Mouse (Mus musculus) layer of hippocampus, postnatal 25 days (tissue): ENCODE measurements around the gene Xrcc1. TPM values are rescaled to one million over a fixed set of nuclear protein-coding genes. Genes with fewer than 3 reads are reported as not detected.

ENCODE experiments used
- total RNA-seq, 2 experiments: library from RNA; stranded (reverse); gene quantifications; 2 replicates each; pipeline ENCODE4 v1.2.3; 2021

Xrcc1 gene
- total RNA-seq, 2 experiments from 2014 or later, result 34.8 to 43.0 TPM

Other genes starting within 250 kb of the Xrcc1 start
- 10 to 100 TPM; 24.1 to 27.5 TPM for gene Zfp61, start 245.1 kb upstream of the Xrcc1 start, total RNA-seq
- 10 to 100 TPM; 12.5 to 15.0 TPM for gene Zfp94, start 229.6 kb upstream of the Xrcc1 start, total RNA-seq
- gene Tescl, start 212.4 kb upstream of the Xrcc1 start, total RNA-seq, result not detected
- not detected for gene Lypd5, start 197.1 kb upstream of the Xrcc1 start, total RNA-seq
- under 1 TPM; 0.27 to 0.47 TPM for gene Kcnn4, start 176.0 kb upstream of the Xrcc1 start, total RNA-seq
- 10 to 100 TPM; 32.9 to 37.9 TPM for gene Smg9, start 146.7 kb upstream of the Xrcc1 start, total RNA-seq
- not detected for gene Irgc1, start 94.0 kb upstream of the Xrcc1 start, total RNA-seq
- 1 to 10 TPM in 1 of 2 experiments, under 1 TPM in 1; 0.40 to 1.0 TPM for gene Plaur, start 83.8 kb upstream of the Xrcc1 start, total RNA-seq
- 100 to 1,000 TPM; 156 to 179 TPM for gene Cadm4, start 64.3 kb upstream of the Xrcc1 start, total RNA-seq
- gene Zfp428, start 39.3 kb upstream of the Xrcc1 start, total RNA-seq, result 10 to 100 TPM; 39.8 to 45.0 TPM
- gene AC161166.1, start 33.8 kb upstream of the Xrcc1 start, total RNA-seq, result not detected
- gene Irgq, start 15.6 kb upstream of the Xrcc1 start, total RNA-seq, result 10 to 100 TPM; 69.0 to 71.9 TPM
- not detected for gene Pinlyp, start 171 bp upstream of the Xrcc1 start, total RNA-seq
- 10 to 100 TPM in 1 of 2 experiments, 1 to 10 TPM in 1; 9.0 to 11.5 TPM for gene Ethe1, start 41.3 kb downstream of the Xrcc1 start, total RNA-seq
- 1 to 10 TPM; 5.6 to 6.2 TPM for gene Zfp575, start 41.4 kb downstream of the Xrcc1 start, total RNA-seq
- under 1 TPM; 0.19 to 0.20 TPM for gene Phldb3, start 64.5 kb downstream of the Xrcc1 start, total RNA-seq
- gene Lypd3, start 90.3 kb downstream of the Xrcc1 start, total RNA-seq, result 1 to 10 TPM; 1.4 to 1.6 TPM
- gene Tex101, start 130.4 kb downstream of the Xrcc1 start, total RNA-seq, result not detected
- not detected for gene BC049730, start 163.0 kb downstream of the Xrcc1 start, total RNA-seq
- gene Gm4763, start 180.6 kb downstream of the Xrcc1 start, total RNA-seq, result not detected
- not detected for gene Cd177, start 214.0 kb downstream of the Xrcc1 start, total RNA-seq
- not detected for gene Ceacam10, start 230.9 kb downstream of the Xrcc1 start, total RNA-seq